Mouse (Mus musculus): ENCODE measurements around the gene Cilp.
"Not testable (repeated sequence)": the region's sequence is repeated elsewhere in the genome, so short reads cannot be mapped to it uniquely, and the experiment has no call there.

Cilp gene

GRCm38 (mm10) chr9:65252026-65252425 lies 13.0 kb upstream of the Cilp start:
- no peak for DNase-seq

GRCm38 (mm10) chr9:65255906-65256600 lies 8.9 kb upstream of the Cilp start:
- DNase-seq = no peak

- DNase-seq = no peak
Measured at GRCm38 (mm10) chr9:65257218-65257910, 7.6 kb upstream of the Cilp start.

GRCm38 (mm10) chr9:65259366-65259765 lies 5.6 kb upstream of the Cilp start:
- DNase-seq = no peak

GRCm38 (mm10) chr9:65261591-65262230 lies 3.3 kb upstream of the Cilp start:
- peak; percentile 44 for DNase-seq

GRCm38 (mm10) chr9:65262641-65263120 lies 2.3 kb upstream of the Cilp start:
- no peak for DNase-seq

GRCm38 (mm10) chr9:65267742-65268515 lies 2.9 kb downstream of the Cilp start:
- DNase-seq = peak; percentile 72

- DNase-seq = no peak
Measured at GRCm38 (mm10) chr9:65273048-65273809, 8.2 kb downstream of the Cilp start.

GRCm38 (mm10) chr9:65273873-65274272 lies 8.9 kb downstream of the Cilp start:
- DNase-seq = no peak

- DNase-seq = not testable (repeated sequence)
Measured at GRCm38 (mm10) chr9:65274851-65275250, 9.9 kb downstream of the Cilp start.

- DNase-seq = no peak
Measured at GRCm38 (mm10) chr9:65275810-65276530, 11.0 kb downstream of the Cilp start.

GRCm38 (mm10) chr9:65281536-65282151 lies 16.7 kb downstream of the Cilp start:
- peak; percentile 26 for DNase-seq

GRCm38 (mm10) chr9:65283301-65283700 lies 18.3 kb downstream of the Cilp start:
- DNase-seq = peak; percentile 55

GRCm38 (mm10) chr9:65288252-65288651 lies 23.3 kb downstream of the Cilp start:
- DNase-seq = not testable (repeated sequence)

GRCm38 (mm10) chr9:65289988-65290387 lies 25.0 kb downstream of the Cilp start:
- peak; percentile 69 for DNase-seq

- DNase-seq = no peak
Measured at GRCm38 (mm10) chr9:65292421-65292820, 27.4 kb downstream of the Cilp start.

- no peak for DNase-seq
Measured at GRCm38 (mm10) chr9:65293119-65293518, 28.1 kb downstream of the Cilp start.

- DNase-seq = no peak
Measured at GRCm38 (mm10) chr9:65293580-65293972, 28.6 kb downstream of the Cilp start.

GRCm38 (mm10) chr9:65293973-65294715 lies 29.2 kb downstream of the Cilp start, which contains the start of gene Clpx:
Gene Clpx, plus strand, starts transcription at chr9:65294260.
- peak; percentile 99 for DNase-seq

GRCm38 (mm10) chr9:65294716-65295378 lies 29.9 kb downstream of the Cilp start:
- DNase-seq = no peak
